Mouse (Mus musculus) heart, embryonic 15.5 days (tissue): ENCODE data around the gene Ccdc77. TPM values are rescaled to one million over a fixed set of nuclear protein-coding genes. Genes with fewer than 3 reads are reported as not detected.

Source experiments
- ATAC-seq: fragments of 200-750 bp; cut with Nextera tagmentation; replicated peaks from 2 replicates; pipeline ENCODE4 v1.8.0; 2017; ENCODE audit warnings: low read depth, moderate TSS enrichment; ENCODE audit not compliant: insufficient number of reproducible peaks, insufficient read depth, low FRiP score
- H3K27ac ChIP-seq: fragments of 300-500 bp; sonication (generic); 2 replicates; pipeline ENCODE4 v1.5.1; 2015; ENCODE audit warnings: mild to moderate bottlenecking, inconsistent platforms
- H3K27me3 ChIP-seq: fragments of 300-500 bp; sonication (generic); 2 replicates; pipeline ENCODE4 v1.6.1; 2015; ENCODE audit warnings: inconsistent platforms
- H3K36me3 ChIP-seq: fragments of 300-500 bp; sonication (generic); 2 replicates; pipeline ENCODE4 v1.6.1; 2015; ENCODE audit warnings: mild to moderate bottlenecking, inconsistent platforms
- H3K4me1 ChIP-seq: fragments of 300-500 bp; sonication (generic); replicated peaks from 2 replicates; pipeline ENCODE4 v1.6.1; 2015; ENCODE audit warnings: inconsistent platforms
- H3K4me2 ChIP-seq: fragments of 300-500 bp; sonication (generic); 2 replicates; pipeline ENCODE4 v1.6.1; 2015; ENCODE audit warnings: inconsistent platforms, mild to moderate bottlenecking, moderate library complexity
- H3K4me3 ChIP-seq: fragments of 300-500 bp; sonication (generic); 2 replicates; pipeline ENCODE4 v1.5.1; 2015; ENCODE audit warnings: mild to moderate bottlenecking, inconsistent platforms
- H3K9ac ChIP-seq: fragments of 300-500 bp; sonication (generic); 2 replicates; pipeline ENCODE4 v1.6.1; 2015; ENCODE audit warnings: mild to moderate bottlenecking, inconsistent platforms
- H3K9me3 ChIP-seq: fragments of 300-500 bp; sonication (generic); replicated peaks from 2 replicates; pipeline ENCODE4 v1.6.1; 2016; ENCODE audit warnings: inconsistent platforms
- WGBS: fragments of 180-500 bp; shearing (Covaris S2); methylation state at CpG from one replicate; pipeline ENCODE4 v1.1.7; 2015; ENCODE audit warnings: mixed read lengths; 5-methylcytosine and 5-hydroxymethylcytosine counted together
- polyA plus RNA-seq: library from polyadenylated mRNA; unstranded; fragments of >200 nt; fragmentation: Nextera tagmentation; extraction: Ambion mirVana; gene quantifications from 2 replicates; pipeline ENCODE4 v1.2.1, GENCODE M21; 2015

Gene Ccdc77
- polyA plus RNA-seq, 1 experiment from 2014 or later = 17.3 TPM

DNA sequence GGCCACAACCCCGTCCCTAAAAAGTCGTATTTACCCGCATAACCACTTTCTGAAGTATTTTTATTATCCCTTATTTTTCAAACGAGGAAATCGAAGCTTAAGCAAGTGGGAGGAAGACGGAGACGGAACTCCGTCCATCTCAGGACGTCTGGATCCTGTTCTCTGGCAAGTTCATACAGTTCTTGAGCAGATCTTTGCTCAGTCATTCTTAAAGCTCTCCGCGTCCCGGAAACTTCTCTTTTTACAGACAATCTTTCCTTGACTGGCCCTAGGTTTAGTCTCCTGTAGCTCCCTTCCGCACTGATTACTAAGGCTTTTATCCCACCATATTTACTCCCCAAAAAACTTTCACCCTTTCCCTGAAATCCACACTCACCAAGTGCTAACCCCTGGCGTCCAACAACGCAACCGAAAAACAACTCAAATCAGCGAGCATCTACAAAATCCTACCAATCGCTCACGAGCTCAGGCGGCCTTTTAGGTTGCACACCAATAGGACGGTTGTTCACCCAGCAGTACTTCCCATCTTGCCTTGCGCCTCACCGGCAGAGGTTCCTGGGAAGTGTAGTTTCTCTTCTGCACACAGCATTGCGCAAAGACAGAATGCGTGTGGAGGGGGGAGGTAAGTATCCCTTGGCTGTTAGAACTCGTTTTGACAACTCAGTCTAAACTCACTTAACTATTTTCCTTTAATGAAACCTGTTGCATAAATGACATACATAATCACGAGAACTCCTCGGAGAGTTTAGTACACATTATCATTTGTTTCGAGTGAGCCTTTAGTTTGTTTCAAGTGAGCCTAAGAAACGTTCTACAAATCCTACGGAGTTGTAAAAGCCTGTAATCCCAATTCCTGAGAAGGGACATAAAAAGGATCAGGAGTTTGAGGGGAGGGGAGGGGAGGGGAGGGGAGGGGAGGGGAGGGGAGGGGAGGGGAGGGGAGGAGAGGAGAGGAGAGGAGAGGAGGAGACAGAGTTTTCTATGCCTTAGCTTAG is 6.9 kb downstream of the Ccdc77 start:
- peak; percentile 94 for ATAC-seq
- Histone ChIP-seq H3K4me3 (peak overlapping the region; percentile 66), H3K9me3 (no peaks in the 10 kb centered on the region), H3K27me3 (no peaks in the 10 kb centered on the region), H3K4me2 (peak overlapping the region; percentile 83), H3K36me3 (peaks cover 3% of the 10 kb centered on the region; the same call in 1 of the 2 replicates), H3K27ac (peak overlapping the region; percentile 80), H3K9ac (peak overlapping the region; percentile 70), H3K4me1 (peaks cover 13% of the 10 kb centered on the region)
- WGBS = under 1% methylated on average over 31 of the region's 31 CpGs

DNA sequence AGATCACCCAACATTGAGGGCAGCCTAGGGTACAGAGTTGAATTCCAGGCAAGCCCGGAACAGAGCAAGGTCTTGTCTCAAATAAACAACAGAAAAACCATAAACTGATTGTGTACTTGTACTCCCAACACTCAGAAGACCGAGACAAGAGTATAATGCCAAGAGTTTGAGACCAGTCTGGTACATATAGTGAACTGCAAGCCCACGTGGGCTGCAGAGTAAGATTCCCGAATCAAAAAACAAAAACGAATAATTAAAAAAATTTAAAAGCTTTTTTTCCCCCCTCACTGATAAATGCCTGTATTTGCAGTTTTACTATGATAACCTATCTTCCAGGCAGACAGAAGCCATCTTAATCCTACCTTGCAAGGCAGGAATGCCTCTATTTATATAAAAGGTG is 7.7 kb downstream of the Ccdc77 start:
- no peaks in the 10 kb centered on the region for H3K27me3 ChIP-seq
- H3K4me2 ChIP-seq = peak overlapping the region; percentile 83
- H3K4me3 ChIP-seq = peak overlapping the region; percentile 66
- no peak for ATAC-seq
- H3K4me1 ChIP-seq = peaks cover 12% of the 10 kb centered on the region
- H3K27ac ChIP-seq = peak overlapping the region; percentile 80
- WGBS = 27% methylated on average over 5 of the region's 5 CpGs
- H3K36me3 ChIP-seq = peaks cover 3% of the 10 kb centered on the region; the same call in 1 of the 2 replicates
- peak overlapping the region; percentile 70 for H3K9ac ChIP-seq
- no peaks in the 10 kb centered on the region for H3K9me3 ChIP-seq

GRCm38 (mm10) chr6:120349018-120349417 is 15.2 kb downstream of the Ccdc77 start:
- WGBS = 79% methylated on average over 3 of the region's 3 CpGs
- H3K27me3 ChIP-seq = no peaks in the 10 kb centered on the region
- H3K4me2 ChIP-seq = no peak overlapping the region
- ATAC-seq = no peak
- no peaks in the 10 kb centered on the region for H3K4me1 ChIP-seq
- peaks cover 52% of the 10 kb centered on the region for H3K36me3 ChIP-seq
- no peak overlapping the region for H3K9ac ChIP-seq
- no peak overlapping the region for H3K27ac ChIP-seq
- no peak overlapping the region for H3K4me3 ChIP-seq
- H3K9me3 ChIP-seq = no peaks in the 10 kb centered on the region

GRCm38 (mm10) chr6:120343992-120344391 is 20.2 kb downstream of the Ccdc77 start:
- H3K4me2 ChIP-seq = no peak overlapping the region
- no peak overlapping the region for H3K27ac ChIP-seq
- 56% methylated on average over 1 of the region's 1 CpGs for WGBS
- no peaks in the 10 kb centered on the region for H3K27me3 ChIP-seq
- no peak overlapping the region for H3K9ac ChIP-seq
- H3K36me3 ChIP-seq = peaks cover 63% of the 10 kb centered on the region
- no peak overlapping the region for H3K4me3 ChIP-seq
- H3K4me1 ChIP-seq = no peaks in the 10 kb centered on the region
- no peak for ATAC-seq
- H3K9me3 ChIP-seq = no peaks in the 10 kb centered on the region

GRCm38 (mm10) chr6:120332351-120332750 is 31.8 kb downstream of the Ccdc77 start:
- Histone ChIP-seq H3K9me3 (no peaks in the 10 kb centered on the region), H3K27me3 (no peaks in the 10 kb centered on the region), H3K4me2 (no peak overlapping the region), H3K4me1 (no peaks in the 10 kb centered on the region), H3K36me3 (peaks cover 77% of the 10 kb centered on the region), H3K9ac (no peak overlapping the region), H3K27ac (no peak overlapping the region), H3K4me3 (no peak overlapping the region)
- ATAC-seq = no peak
- WGBS = 75% methylated on average over 2 of the region's 2 CpGs

- Histone ChIP-seq H3K4me3 (no peak overlapping the region), H3K27ac (no peak overlapping the region), H3K27me3 (no peaks in the 10 kb centered on the region), H3K4me1 (no peaks in the 10 kb centered on the region), H3K36me3 (peaks cover 24% of the 10 kb centered on the region), H3K9me3 (no peaks in the 10 kb centered on the region), H3K9ac (no peak overlapping the region), H3K4me2 (no peak overlapping the region)
- 31% methylated on average over 6 of the region's 6 CpGs for WGBS
- ATAC-seq = no peak
Observed at GRCm38 (mm10) chr6:120324295-120324927, 39.8 kb downstream of the Ccdc77 start.

DNA sequence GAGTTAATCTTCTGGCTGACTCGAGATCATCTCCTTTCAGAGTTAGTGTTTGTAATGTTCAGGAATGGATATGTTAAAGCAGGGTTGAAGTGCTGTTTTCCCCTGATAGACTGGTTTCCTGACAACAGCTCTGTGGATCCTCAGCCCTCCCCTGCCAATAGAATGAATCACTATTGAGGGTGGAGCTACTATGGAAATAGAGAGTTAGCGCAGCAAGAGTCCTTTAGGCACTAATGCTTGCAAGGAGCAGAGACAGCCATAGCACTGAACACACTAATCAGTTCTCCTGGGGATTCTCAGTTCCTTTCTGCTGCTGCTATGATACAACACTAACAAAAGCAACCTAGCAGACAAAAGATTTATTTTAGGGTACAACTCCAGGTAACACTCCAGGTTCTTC is 43.8 kb downstream of the Ccdc77 start:
- Histone ChIP-seq H3K36me3 (peaks cover 9% of the 10 kb centered on the region; the same call in 1 of the 2 replicates), H3K27me3 (no peaks in the 10 kb centered on the region), H3K4me2 (no peak overlapping the region), H3K9ac (no peak overlapping the region), H3K4me3 (no peak overlapping the region), H3K9me3 (no peaks in the 10 kb centered on the region), H3K27ac (no peak overlapping the region), H3K4me1 (no peaks in the 10 kb centered on the region)
- ATAC-seq = no peak
- 65% methylated on average over 2 of the region's 2 CpGs for WGBS

DNA sequence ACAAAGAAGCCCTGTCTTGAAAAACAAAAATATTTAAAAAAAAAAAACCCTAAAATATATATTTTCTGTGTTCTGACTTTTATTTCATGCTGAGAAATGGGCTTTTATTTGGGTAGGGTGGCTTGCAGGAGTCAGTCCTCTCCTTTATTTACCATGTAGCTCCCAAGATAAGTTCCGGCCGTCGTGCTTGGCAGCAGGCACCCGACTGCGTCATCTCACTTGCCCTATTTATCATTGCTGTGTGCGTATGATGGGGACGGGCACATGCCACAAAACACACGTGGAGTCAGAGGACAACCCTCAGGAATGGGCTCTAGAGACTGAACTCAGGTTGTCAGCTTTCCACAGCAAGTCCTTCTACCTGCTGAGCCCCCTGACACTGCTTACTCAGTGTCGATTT is 45.0 kb downstream of the Ccdc77 start:
- Histone ChIP-seq H3K36me3 (no peaks in the 10 kb centered on the region), H3K4me2 (no peak overlapping the region), H3K9ac (no peak overlapping the region), H3K27me3 (no peaks in the 10 kb centered on the region), H3K9me3 (no peaks in the 10 kb centered on the region), H3K4me1 (no peaks in the 10 kb centered on the region), H3K27ac (no peak overlapping the region), H3K4me3 (no peak overlapping the region)
- ATAC-seq = no peak
- 82% methylated on average over 9 of the region's 9 CpGs for WGBS

- H3K9me3 ChIP-seq = no peaks in the 10 kb centered on the region
Observed at GRCm38 (mm10) chr6:120318303-120318940, 45.8 kb downstream of the Ccdc77 start.

GRCm38 (mm10) chr6:120312443-120312842 is 51.7 kb downstream of the Ccdc77 start:
- Histone ChIP-seq H3K27me3 (no peaks in the 10 kb centered on the region), H3K9ac (no peak overlapping the region), H3K4me2 (no peak overlapping the region), H3K4me3 (no peak overlapping the region), H3K9me3 (no peaks in the 10 kb centered on the region), H3K36me3 (no peaks in the 10 kb centered on the region), H3K27ac (no peak overlapping the region), H3K4me1 (peaks cover 11% of the 10 kb centered on the region)
- WGBS = 72% methylated on average over 5 of the region's 5 CpGs
- no peak for ATAC-seq

More at GRCm38 (mm10) chr6:120318303-120318940, 45.8 kb downstream of the Ccdc77 start:
- no peak overlapping the region for H3K4me3 ChIP-seq
- no peak overlapping the region for H3K4me2 ChIP-seq
- H3K9ac ChIP-seq = no peak overlapping the region
- H3K27ac ChIP-seq = no peak overlapping the region
- no peaks in the 10 kb centered on the region for H3K4me1 ChIP-seq
- H3K36me3 ChIP-seq = no peaks in the 10 kb centered on the region
- WGBS = 76% methylated on average over 11 of the region's 11 CpGs
- ATAC-seq = no peak
- H3K27me3 ChIP-seq = no peaks in the 10 kb centered on the region

DNA sequence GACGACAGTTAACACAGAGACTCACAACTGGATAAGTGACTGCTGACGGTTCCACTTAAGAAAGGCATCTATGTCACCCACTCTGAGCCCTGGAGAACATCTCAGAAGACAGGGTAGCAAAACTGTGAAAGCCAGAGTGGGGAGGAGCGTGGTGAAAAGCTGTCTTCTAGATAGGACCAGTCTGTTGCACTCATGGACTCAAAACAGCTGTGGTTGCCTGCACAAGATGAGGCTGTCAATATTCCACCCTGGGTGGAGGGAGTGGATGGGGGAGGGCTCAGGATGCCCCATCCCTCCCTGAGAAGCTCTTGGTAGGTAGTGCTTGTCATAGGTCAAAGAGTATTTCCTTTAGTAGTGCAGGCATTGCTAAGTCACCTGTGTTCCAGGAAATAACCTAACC is 54.4 kb downstream of the Ccdc77 start:
- H3K4me3 ChIP-seq = no peak overlapping the region
- 18% methylated on average over 3 of the region's 3 CpGs for WGBS
- H3K27ac ChIP-seq = peak overlapping the region; percentile 25; the same call in 1 of the 2 replicates
- ATAC-seq = peak; percentile 57; the same call in 1 of the 2 replicates
- H3K27me3 ChIP-seq = no peaks in the 10 kb centered on the region
- peak overlapping the region; percentile 40 for H3K4me2 ChIP-seq
- no peaks in the 10 kb centered on the region for H3K36me3 ChIP-seq
- peaks cover 18% of the 10 kb centered on the region for H3K4me1 ChIP-seq
- H3K9ac ChIP-seq = no peak overlapping the region
- no peaks in the 10 kb centered on the region for H3K9me3 ChIP-seq
